Mouse (Mus musculus) liver, postnatal 0 days (tissue): ENCODE measurements around the gene Rala. TPM values are rescaled to one million over a fixed set of nuclear protein-coding genes. Genes with fewer than 3 reads are reported as not detected.

Experiments
- ATAC-seq: fragments of 200-750 bp; cut with Nextera tagmentation; 2 replicates; pipeline ENCODE4 v1.8.0; 2017; ENCODE audit warnings: mild to moderate bottlenecking, moderate library complexity
- DNase-seq: peaks from one replicate; pipeline ENCODE4 v3.0.0-alpha.2; 2016
- H3K27ac ChIP-seq: fragments of 300-500 bp; sonication (generic); 2 replicates; pipeline ENCODE4 v1.5.1; 2014; ENCODE audit warnings: antibody characterized with exemption, moderate library complexity, mild to moderate bottlenecking, low read depth
- H3K27me3 ChIP-seq: fragments of 300-500 bp; sonication (generic); 2 replicates; pipeline ENCODE4 v1.6.1; 2014; ENCODE audit warnings: low read length, control low read depth, mixed read lengths; ENCODE audit not compliant: insufficient read depth
- H3K36me3 ChIP-seq: fragments of 300-500 bp; sonication (generic); replicated peaks from 2 replicates; pipeline ENCODE4 v1.6.1; 2014; ENCODE audit warnings: mild to moderate bottlenecking, control low read depth, low read length, moderate library complexity, mixed read lengths; ENCODE audit not compliant: insufficient read depth
- H3K4me1 ChIP-seq: fragments of 300-500 bp; sonication (generic); 2 replicates; pipeline ENCODE4 v1.6.1; 2014; ENCODE audit warnings: antibody characterized with exemption, mild to moderate bottlenecking, control low read depth; ENCODE audit not compliant: insufficient read depth
- H3K4me2 ChIP-seq: fragments of 300-500 bp; sonication (generic); 2 replicates; pipeline ENCODE4 v1.6.1; 2014; ENCODE audit warnings: low read depth, mild to moderate bottlenecking, low read length, moderate library complexity, mixed read lengths
- H3K4me3 ChIP-seq: fragments of 300-500 bp; sonication (generic); 2 replicates; pipeline ENCODE4 v1.5.1; 2014; ENCODE audit warnings: low read depth, low read length
- H3K9ac ChIP-seq: fragments of 300-500 bp; sonication (generic); replicated peaks from 2 replicates; pipeline ENCODE4 v1.6.1; 2014; ENCODE audit warnings: mild to moderate bottlenecking, moderate library complexity
- H3K9me3 ChIP-seq: fragments of 300-500 bp; sonication (generic); 2 replicates; pipeline ENCODE4 v1.6.1; 2016; ENCODE audit warnings: mild to moderate bottlenecking, control low read depth, low read length, mixed read lengths
- CTCF ChIP-seq: sonication (generic); IDR thresholded peaks from 2 replicates; pipeline ENCODE4 v1.5.1; 2016; ENCODE audit warnings: antibody characterized with exemption, low read depth
- EP300 ChIP-seq: IDR thresholded peaks from 2 replicates; pipeline ENCODE4 v1.6.1; 2016; ENCODE audit warnings: antibody characterized with exemption, low read depth, mild to moderate bottlenecking
- WGBS: fragments of 180-500 bp; shearing (Covaris S2); extraction: QIAGEN DNeasy Blood & Tissue Kit; methylation state at CpG from one replicate; pipeline ENCODE4 v1.1.7; 2014; ENCODE audit not compliant: insufficient replicate concordance; 5-methylcytosine and 5-hydroxymethylcytosine counted together
- polyA plus RNA-seq: library from polyadenylated mRNA; unstranded; fragments of >200 nt; fragmentation: Nextera tagmentation; extraction: Ambion mirVana; gene quantifications from 2 replicates; pipeline ENCODE4 v1.2.1, GENCODE M21; 2015

The Rala gene
- polyA plus RNA-seq: 25.6 and 29.3 TPM in 2 replicates

- Histone ChIP-seq H3K27me3 (no peaks in the 10 kb centered on the region), H3K9me3 (no peaks in the 10 kb centered on the region), H3K27ac (peak within 1 kb of the TSS; percentile 89), H3K36me3 (no peaks in the 10 kb centered on the region), H3K4me2 (peak within 1 kb of the TSS; percentile 80), H3K4me3 (peak within 1 kb of the TSS; percentile 78), H3K4me1 (peaks cover 12% of the 10 kb centered on the region), H3K9ac (peak within 1 kb of the TSS; percentile 77)
- DNase-seq: peak; percentile 92
- WGBS: 8% methylated on average over 54 of the region's 69 CpGs
- ATAC-seq: peak; percentile 99
- TF ChIP-seq EP300 (no peak), CTCF (no peak)
Measured at GRCm38 (mm10) chr13:17944078-17944917, at the start of gene Rala. Gene Rala, minus strand, starts transcription at chr13:17944239.

GRCm38 (mm10) chr13:17993515-17993847, 49.4 kb upstream of the Rala start:
- H3K36me3 ChIP-seq: 0 out of 2 replicates have a peak, but pooled peaks cover 5% of the 10 kb centered on the region
- ATAC-seq (no peak), DNase-seq (no peak)
- H3K9ac ChIP-seq: peak overlapping the region; percentile 89
- no peaks in the 10 kb centered on the region for H3K9me3 ChIP-seq
- TF ChIP-seq CTCF (no peak), EP300 (no peak)
- H3K27me3 ChIP-seq: no peaks in the 10 kb centered on the region
- H3K4me1 ChIP-seq: peaks cover 14% of the 10 kb centered on the region
- 33% methylated on average over 7 of the region's 7 CpGs for WGBS
- peak overlapping the region; percentile 91 for H3K4me3 ChIP-seq
- H3K4me2 ChIP-seq: peak overlapping the region; percentile 93
- peak overlapping the region; percentile 83; the same call in 1 of the 2 replicates for H3K27ac ChIP-seq

- Histone ChIP-seq H3K9me3 (no peaks in the 10 kb centered on the region), H3K4me3 (peak within 1 kb of the TSS; percentile 91), H3K36me3 (peaks cover 5% of the 10 kb centered on the region; the same call in 1 of the 2 replicates), H3K27ac (peak within 1 kb of the TSS; percentile 83), H3K4me1 (peaks cover 14% of the 10 kb centered on the region), H3K4me2 (peak within 1 kb of the TSS; percentile 93), H3K9ac (peak within 1 kb of the TSS; percentile 89), H3K27me3 (no peaks in the 10 kb centered on the region)
- WGBS: 1% methylated on average over 54 of the region's 54 CpGs
- no peak for TF ChIP-seq EP300
- TF ChIP-seq CTCF: peak; percentile 53
- DNase-seq (peak; percentile 93), ATAC-seq (peak; percentile 97)
Measured at GRCm38 (mm10) chr13:17992697-17993514, 48.9 kb upstream of the Rala start, which contains the start of gene Yae1d1. Gene Yae1d1, minus strand, starts transcription at chr13:17993349.

- WGBS: 61% methylated on average over 4 of the region's 4 CpGs
- H3K27me3 ChIP-seq: no peaks in the 10 kb centered on the region
- H3K4me1 ChIP-seq: peaks cover 14% of the 10 kb centered on the region
- TF ChIP-seq CTCF (no peak), EP300 (no peak)
- H3K4me3 ChIP-seq: peak overlapping the region; percentile 91
- H3K9me3 ChIP-seq: no peaks in the 10 kb centered on the region
- H3K9ac ChIP-seq: no peak overlapping the region; the same call in 1 of the 2 replicates
- peaks cover 12% of the 10 kb centered on the region for H3K36me3 ChIP-seq
- H3K27ac ChIP-seq: no peak overlapping the region
- no peak for DNase-seq
- H3K4me2 ChIP-seq: peak overlapping the region; percentile 93
- no peak for ATAC-seq
Measured at GRCm38 (mm10) chr13:17992009-17992408, 48.0 kb upstream of the Rala start.

- no peak for ATAC-seq
- 39% methylated on average over 4 of the region's 4 CpGs for WGBS
- H3K36me3 ChIP-seq: peaks cover 23% of the 10 kb centered on the region
Measured at GRCm38 (mm10) chr13:17983194-17983593, 39.2 kb upstream of the Rala start.

GRCm38 (mm10) chr13:17982634-17983033, 38.6 kb upstream of the Rala start:
- H3K36me3 ChIP-seq: peaks cover 20% of the 10 kb centered on the region
- no peak overlapping the region for H3K4me2 ChIP-seq
- H3K9ac ChIP-seq: no peak overlapping the region
- ATAC-seq (no peak), DNase-seq (no peak)
- WGBS: 74% methylated on average over 5 of the region's 5 CpGs
- no peaks in the 10 kb centered on the region for H3K27me3 ChIP-seq
- no peak overlapping the region for H3K27ac ChIP-seq
- TF ChIP-seq EP300: no peak
- H3K4me1 ChIP-seq: no peaks in the 10 kb centered on the region
- H3K4me3 ChIP-seq: no peak overlapping the region
- H3K9me3 ChIP-seq: no peaks in the 10 kb centered on the region

More at GRCm38 (mm10) chr13:17983194-17983593, 39.2 kb upstream of the Rala start:
- Histone ChIP-seq H3K4me1 (no peaks in the 10 kb centered on the region), H3K27ac (no peak overlapping the region), H3K9ac (no peak overlapping the region), H3K4me3 (no peak overlapping the region), H3K4me2 (no peak overlapping the region), H3K27me3 (no peaks in the 10 kb centered on the region), H3K9me3 (no peaks in the 10 kb centered on the region)
- TF ChIP-seq CTCF (peak; percentile 70), EP300 (no peak)
- peak; percentile 53 for DNase-seq
